Mouse (Mus musculus) spleen, adult 10 weeks (tissue): ENCODE results near the gene Paqr7. TPM values are rescaled to one million over a fixed set of nuclear protein-coding genes. Genes with fewer than 3 reads are reported as not detected.

Experiments
- polyA plus RNA-seq: library from polyadenylated mRNA; stranded (reverse); fragments of 350-450 nt; fragmentation: Illumina TruSeq; extraction: RNeasy Lipid Tissue Mini Kit (QIAGEN cat#74804); gene quantifications from one replicate; pipeline ENCODE4 v1.2.3, GENCODE M21; 2015; ENCODE audit warnings: low replicate concordance; ENCODE audit not compliant: insufficient read depth

The Paqr7 gene
- 6.8 TPM for polyA plus RNA-seq

GRCm38 (mm10) chr4:134496595-134497210 lies at the start of gene Paqr7:
Gene Paqr7, plus strand, starts transcription at chr4:134496697.

GRCm38 (mm10) chr4:134468215-134468575 lies 28.3 kb upstream of the Paqr7 start, which contains the start of gene Stmn1:
Gene Stmn1, plus strand, starts transcription at chr4:134468320.

GRCm38 (mm10) chr4:134510845-134511411 lies 14.4 kb downstream of the Paqr7 start, which contains the start of gene Aunip:
Gene Aunip, plus strand, starts transcription at chr4:134510999.

GRCm38 (mm10) chr4:134534932-134535786 lies 38.7 kb downstream of the Paqr7 start, which contains the start of gene Mtfr1l:
Gene Mtfr1l, minus strand, starts transcription at chr4:134535387.

GRCm38 (mm10) chr4:134551494-134552316 lies 55.2 kb downstream of the Paqr7 start, which contains the start of gene Selenon:
Gene Selenon, minus strand, starts transcription at chr4:134552166.

Other genes starting within 250 kb of the Paqr7 start
- gene Gm30191, start 249.8 kb upstream of the Paqr7 start, polyA plus RNA-seq, result not detected
- 0.26 TPM for gene Grrp1, start 242.6 kb upstream of the Paqr7 start, polyA plus RNA-seq
- gene Pdik1l, start 208.8 kb upstream of the Paqr7 start, polyA plus RNA-seq, result 22.6 TPM
- 0.50 TPM for gene Trim63, start 181.6 kb upstream of the Paqr7 start, polyA plus RNA-seq
- 2.0 TPM for gene Slc30a2, start 153.5 kb upstream of the Paqr7 start, polyA plus RNA-seq
- 6.7 TPM for gene Extl1, start 112.8 kb upstream of the Paqr7 start, polyA plus RNA-seq
- 3.3 TPM for gene Pafah2, start 100.4 kb upstream of the Paqr7 start, polyA plus RNA-seq
- 122 TPM for gene Stmn1, start 28.4 kb upstream of the Paqr7 start, polyA plus RNA-seq
- gene Aunip, start 14.3 kb downstream of the Paqr7 start, polyA plus RNA-seq, result 2.6 TPM
- gene Mtfr1l, start 38.7 kb downstream of the Paqr7 start, polyA plus RNA-seq, result 54.0 TPM
- gene Selenon, start 55.5 kb downstream of the Paqr7 start, polyA plus RNA-seq, result 6.6 TPM
- 4.3 TPM for gene Man1c1, start 207.6 kb downstream of the Paqr7 start, polyA plus RNA-seq